Mouse (Mus musculus) T-helper 1 cell (primary cell): ENCODE measurements at regions not wholly inside any gene's neighbourhood (a gene's known extent, or its start where the extent isn't known, plus 50 kb on each side); places are given as distances from the start of the nearest gene placed in this dataset.

Source experiments
- in situ Hi-C: fragments of 300-600 bp; cut with MboI, MseI; formaldehyde crosslinking; loops from one replicate; pipeline ENCODE4 v1.15.1; 2025; ENCODE audit warnings: high pct_unique_total_duplicates

- in situ Hi-C loops, result loop anchor here (10.0 kb wide), 2 partner anchors 61 to 1601 kb away; no protein-coding TSS in a partner anchor
These were observed 69.0 kb upstream of the Klf12 start for GRCm38 (mm10) chr14:100353508-100353907.

- in situ Hi-C loops, result loop anchor here (10.0 kb wide), 2 partner anchors 62 to 1602 kb away; no protein-coding TSS in a partner anchor
These were observed 68.5 kb upstream of the Klf12 start for GRCm38 (mm10) chr14:100352961-100353452.

- in situ Hi-C loops, result loop anchor here (10.0 kb wide), 2 partner anchors 64 to 1604 kb away; no protein-coding TSS in a partner anchor
These were observed 66.5 kb upstream of the Klf12 start for GRCm38 (mm10) chr14:100351004-100351403.

GRCm38 (mm10) chr14:100350021-100350790, 65.7 kb upstream of the Klf12 start:
- in situ Hi-C loops, result loop anchor here (10.0 kb wide), 2 partner anchors 65 to 1605 kb away; no protein-coding TSS in a partner anchor

GRCm38 (mm10) chr14:100348336-100349164, 64.1 kb upstream of the Klf12 start:
- in situ Hi-C loops, result no loop called here

- in situ Hi-C loops, result no loop called here
These were observed 52.4 kb upstream of the Klf12 start for GRCm38 (mm10) chr14:100336926-100337325.
